Mouse (Mus musculus): ENCODE results near the gene Mccc1. TPM values are rescaled to one million over a fixed set of nuclear protein-coding genes. Genes with fewer than 3 reads are reported as not detected.

The Mccc1 gene
- 14.4 and 17.9 TPM in 2 replicates for total RNA-seq (2015)
- total RNA-seq (2017): 5.0 and 5.5 TPM in 2 replicates

GRCm38 (mm10) chr3:36000275-36001239, at the start of gene Mccc1:
Gene Mccc1, minus strand, starts transcription at chr3:36000678.
- peak; percentile 99 for ATAC-seq (ENCODE audit: poor library complexity, severe bottlenecking)

GRCm38 (mm10) chr3:36049106-36049505, 48.6 kb upstream of the Mccc1 start:
- no peak for ATAC-seq (ENCODE audit: poor library complexity, severe bottlenecking)

- no peak for ATAC-seq (ENCODE audit: poor library complexity, severe bottlenecking)
Observed at GRCm38 (mm10) chr3:36045086-36045485, 44.6 kb upstream of the Mccc1 start.

- ATAC-seq (ENCODE audit: poor library complexity, severe bottlenecking): no peak
Observed at GRCm38 (mm10) chr3:36044520-36044919, 44.0 kb upstream of the Mccc1 start.

- ATAC-seq (ENCODE audit: poor library complexity, severe bottlenecking): no peak
Observed at GRCm38 (mm10) chr3:36031740-36032510, 31.4 kb upstream of the Mccc1 start.

GRCm38 (mm10) chr3:36029993-36030392, 29.5 kb upstream of the Mccc1 start:
- no peak for ATAC-seq (ENCODE audit: poor library complexity, severe bottlenecking)

- ATAC-seq (ENCODE audit: poor library complexity, severe bottlenecking): no peak
Observed at GRCm38 (mm10) chr3:36025732-36026131, 25.3 kb upstream of the Mccc1 start.

GRCm38 (mm10) chr3:36011239-36011638, 10.8 kb upstream of the Mccc1 start:
- ATAC-seq (ENCODE audit: poor library complexity, severe bottlenecking): no peak

- ATAC-seq (ENCODE audit: poor library complexity, severe bottlenecking): no peak
Observed at GRCm38 (mm10) chr3:36008411-36009154, 8.1 kb upstream of the Mccc1 start.

- ATAC-seq (ENCODE audit: poor library complexity, severe bottlenecking): no peak
Observed at GRCm38 (mm10) chr3:36004028-36004895, 3.8 kb upstream of the Mccc1 start.

- ATAC-seq (ENCODE audit: poor library complexity, severe bottlenecking): no peak
Observed at GRCm38 (mm10) chr3:35994552-35995531, 5.6 kb downstream of the Mccc1 start.

GRCm38 (mm10) chr3:35990715-35991114, 9.8 kb downstream of the Mccc1 start:
- no peak for ATAC-seq (ENCODE audit: poor library complexity, severe bottlenecking)

GRCm38 (mm10) chr3:35988031-35988430, 12.4 kb downstream of the Mccc1 start:
- ATAC-seq (ENCODE audit: poor library complexity, severe bottlenecking): no peak

- ATAC-seq (ENCODE audit: poor library complexity, severe bottlenecking): no peak
Observed at GRCm38 (mm10) chr3:35986266-35986665, 14.2 kb downstream of the Mccc1 start.

- peak; percentile 94 for ATAC-seq (ENCODE audit: poor library complexity, severe bottlenecking)
Observed at GRCm38 (mm10) chr3:35973551-35973950, 26.9 kb downstream of the Mccc1 start.

- peak; percentile 89 for ATAC-seq (ENCODE audit: poor library complexity, severe bottlenecking)
Observed at GRCm38 (mm10) chr3:35972985-35973384, 27.5 kb downstream of the Mccc1 start.

- no peak for ATAC-seq (ENCODE audit: poor library complexity, severe bottlenecking)
Observed at GRCm38 (mm10) chr3:35971149-35971548, 29.3 kb downstream of the Mccc1 start.

- ATAC-seq (ENCODE audit: poor library complexity, severe bottlenecking): no peak
Observed at GRCm38 (mm10) chr3:35970441-35970840, 30.0 kb downstream of the Mccc1 start.

Data from megakaryocyte, adult 5-6 weeks (primary cell).